ENCODE assay signal across 8 mouse cellular contexts in genomic region chr2:19414222-19414965, GRCm38 (mm10). TPM values are rescaled to one million over a fixed set of nuclear protein-coding genes. Genes with fewer than 3 reads are reported as not detected.
A peak's percentile ranks its signal among the peaks of the same experiment; 100 is the strongest.
DNase-seq lines count a peak whose midpoint lies in the region; ATAC-seq and TF ChIP-seq lines count a peak whose summit lies in the region.

No protein-coding gene starts in this region.

- TF ChIP-seq EP300 in lung, postnatal 0 days (IDR thresholded peaks at IDR 0.05) = no peak

- WGBS in forebrain, embryonic 16.5 days = 21% methylated on average over 19 of the region's 19 CpGs
- 20% methylated on average over 19 of the region's 19 CpGs for WGBS in hindbrain, embryonic 11.5 days
- WGBS in lung, postnatal 0 days = 21% methylated on average over 19 of the region's 19 CpGs

- no peak overlapping the region for H3K27ac ChIP-seq in forebrain, embryonic 16.5 days (ENCODE audit: low read length)
- H3K27ac ChIP-seq in hindbrain, embryonic 11.5 days (ENCODE audit: low read depth, low read length) = no peak overlapping the region
- H3K27ac ChIP-seq in lung, postnatal 0 days (ENCODE audit: low read length) = no peak overlapping the region

- peak; percentile 73 for DNase-seq in R1 (ENCODE audit: low read depth, low spot score)
- DNase-seq in cerebellum, adult 8-10 months = peak; percentile 41
- DNase-seq in hindbrain, embryonic 11.5 days (ENCODE audit: low spot score) = peak; percentile 87
- peak; percentile 83 to 86 for DNase-seq in layer of hippocampus, postnatal 10 days (ENCODE audit: low spot score in 2 of 2)
- peak; percentile 26 for DNase-seq in lung, postnatal 0 days (ENCODE audit: low spot score)
- DNase-seq in retina, embryonic 14.5 days (ENCODE audit: low spot score) = peak; percentile 84
- peak; percentile 84 for DNase-seq in thymus, postnatal 4 days

- H3K36me3 ChIP-seq in forebrain, embryonic 16.5 days (ENCODE audit: control insufficient read depth, insufficient read depth) = no peaks in the 10 kb centered on the region
- H3K36me3 ChIP-seq in hindbrain, embryonic 11.5 days (ENCODE audit: control insufficient read depth, insufficient read depth, low read length) = no peaks in the 10 kb centered on the region
- H3K36me3 ChIP-seq in lung, postnatal 0 days (ENCODE audit: insufficient read depth, low read length) = no peaks in the 10 kb centered on the region

- peak overlapping the region; percentile 30 for H3K4me3 ChIP-seq in forebrain, embryonic 16.5 days (replicated peaks; ENCODE audit: low read length)
- H3K4me3 ChIP-seq in hindbrain, embryonic 11.5 days (ENCODE audit: low read depth, low read length) = peak overlapping the region; percentile 12; the same call in 1 of the 2 replicates
- H3K4me3 ChIP-seq in lung, postnatal 0 days (ENCODE audit: low read depth, low read length) = 0 out of 2 replicates have a peak overlapping the region, but pooled peaks have one; percentile 1

- peak; percentile 72 for ATAC-seq in forebrain, embryonic 16.5 days
- peak; percentile 73 for ATAC-seq in hindbrain, embryonic 11.5 days (ENCODE audit: low FRiP score)
- ATAC-seq in lung, postnatal 0 days = 0 out of 2 replicates have a peak, but pooled peaks have one; percentile 26

- peak; percentile 80 for TF ChIP-seq CTCF in lung, postnatal 0 days (IDR thresholded peaks at IDR 0.05)

- no peaks in the 10 kb centered on the region for H3K27me3 ChIP-seq in forebrain, embryonic 16.5 days (replicated peaks; ENCODE audit: control insufficient read depth, insufficient read depth, low read length)
- H3K27me3 ChIP-seq in hindbrain, embryonic 11.5 days (ENCODE audit: control insufficient read depth, insufficient read depth, low read length) = no peaks in the 10 kb centered on the region; the same call in 1 of the 2 replicates
- no peaks in the 10 kb centered on the region for H3K27me3 ChIP-seq in lung, postnatal 0 days (replicated peaks; ENCODE audit: insufficient read depth, low read length)

- H3K9me3 ChIP-seq in forebrain, embryonic 16.5 days (ENCODE audit: control insufficient read depth, low read length) = no peaks in the 10 kb centered on the region
- no peaks in the 10 kb centered on the region for H3K9me3 ChIP-seq in hindbrain, embryonic 11.5 days (ENCODE audit: control insufficient read depth, low read length)
- no peaks in the 10 kb centered on the region for H3K9me3 ChIP-seq in lung, postnatal 0 days (ENCODE audit: low read length)

- H3K4me1 ChIP-seq in forebrain, embryonic 16.5 days (replicated peaks; ENCODE audit: control insufficient read depth, insufficient read depth, low read length) = no peaks in the 10 kb centered on the region
- no peaks in the 10 kb centered on the region for H3K4me1 ChIP-seq in hindbrain, embryonic 11.5 days (replicated peaks; ENCODE audit: control insufficient read depth, insufficient read depth, low read length)
- peaks cover 4% of the 10 kb centered on the region; the same call in 1 of the 2 replicates for H3K4me1 ChIP-seq in lung, postnatal 0 days (ENCODE audit: insufficient read depth, low read depth, low read length)

- H3K9ac ChIP-seq in forebrain, embryonic 16.5 days (replicated peaks; ENCODE audit: low read depth, low read length) = no peak overlapping the region; the same call in 1 of the 2 replicates
- peak overlapping the region; percentile 32; the same call in 1 of the 2 replicates for H3K9ac ChIP-seq in hindbrain, embryonic 11.5 days (ENCODE audit: low read depth, low read length)
- no peak overlapping the region for H3K9ac ChIP-seq in lung, postnatal 0 days (replicated peaks; ENCODE audit: low read depth)

- peak overlapping the region; percentile 58 for H3K4me2 ChIP-seq in forebrain, embryonic 16.5 days (ENCODE audit: low read length)
- peak overlapping the region; percentile 15 for H3K4me2 ChIP-seq in hindbrain, embryonic 11.5 days (replicated peaks; ENCODE audit: low read depth, low read length)
- H3K4me2 ChIP-seq in lung, postnatal 0 days (replicated peaks; ENCODE audit: low read depth, low read length) = peak overlapping the region; percentile 40

RNA-seq across cellular contexts. Expression of gene Ptf1a, which starts 31.1 kb away (rescaled TPM):
- polyA plus RNA-seq in forebrain, embryonic 16.5 days (2015; fragmentation: Nextera tagmentation; extraction: Ambion mirVana) = not detected in 2 replicates
- polyA plus RNA-seq in hindbrain, embryonic 11.5 days (2014; fragmentation: Nextera tagmentation; extraction: Ambion mirVana) = 15.5 and 18.0 TPM in 2 replicates
- not detected for total RNA-seq in layer of hippocampus, postnatal 10 days (2021)
- not detected in 2 replicates for polyA plus RNA-seq in lung, postnatal 0 days (2015; fragmentation: Nextera tagmentation; extraction: Ambion mirVana)

RNA-seq across cellular contexts. Expression of gene Msrb2, which starts 43.2 kb away (rescaled TPM):
- polyA plus RNA-seq in forebrain, embryonic 16.5 days (2015; fragmentation: Nextera tagmentation; extraction: Ambion mirVana) = 7.8 and 7.9 TPM in 2 replicates
- 13.6 and 14.8 TPM in 2 replicates for polyA plus RNA-seq in hindbrain, embryonic 11.5 days (2014; fragmentation: Nextera tagmentation; extraction: Ambion mirVana)
- 10 to 100 TPM; 17.4 to 19.4 TPM for total RNA-seq in layer of hippocampus, postnatal 10 days (2021)
- polyA plus RNA-seq in lung, postnatal 0 days (2015; fragmentation: Nextera tagmentation; extraction: Ambion mirVana) = 27.2 and 29.4 TPM in 2 replicates

Comparison
In these comparisons a context has a peak if more than half of its experiments do, and no peak if none do; other contexts are left out.
1. DNase-seq: peak in every context shown above with its lines; median percentile 87 in hindbrain, embryonic 11.5 days; 84 in layer of hippocampus, postnatal 10 days; 84 in retina, embryonic 14.5 days; 84 in thymus, postnatal 4 days; 73 in R1; 41 in cerebellum, adult 8-10 months; 26 in lung, postnatal 0 days.
2. RNA of gene Ptf1a, which starts 31.1 kb away (polyA plus RNA-seq): 15.5 to 18.0 TPM in hindbrain, embryonic 11.5 days; not detected in forebrain, embryonic 16.5 days and not detected in lung, postnatal 0 days; every median in the first group is over 10 times any median in the second.
3. Peak in every context shown above with its lines, with median percentiles within 50 percentile points of each other: ATAC-seq, H3K4me2 ChIP-seq and H3K4me3 ChIP-seq.